Mouse (Mus musculus) small intestine, adult 2 months (tissue): Measurements from ENCODE around the gene Napepld.

Experiments used
- CTCF ChIP-seq: fragments of 200-500 bp; IDR thresholded peaks from 2 replicates; pipeline ENCODE4 v1.5.1; 2012; ENCODE audit warnings: low read depth, mild to moderate bottlenecking, control low read depth, inconsistent platforms, low read length, moderate library complexity, mixed read lengths; ENCODE audit not compliant: insufficient replicate concordance, insufficient read length; ENCODE audit errors: extremely low read depth
- POLR2A ChIP-seq: fragments of 200-500 bp; IDR thresholded peaks from 2 replicates; pipeline ENCODE4 v1.6.1; 2012; ENCODE audit warnings: low read depth, mild to moderate bottlenecking, control low read depth, inconsistent platforms, low read length, moderate library complexity

- no peak for TF ChIP-seq POLR2A
- no peak for TF ChIP-seq CTCF
Observed at GRCm38 (mm10) chr5:21694854-21695490, 6.2 kb downstream of the Napepld start.
